In genomic region chr8:13516011-13516442, GRCm38 (mm10) we compare ENCODE assay signal across 10 mouse cellular contexts. TPM values are rescaled to one million over a fixed set of nuclear protein-coding genes. Genes with fewer than 3 reads are reported as not detected.
DNase-seq lines count a peak whose midpoint lies in the region; ATAC-seq and TF ChIP-seq lines count a peak whose summit lies in the region.
"Had no signal": no experiment of that assay in that cellular context is flagged by ENCODE, and none has a peak within 500 bp of the region (broad histone marks: within the 10 kb centered on the region; RNA-seq: fewer than 3 reads in every experiment).

No protein-coding gene starts in this region.

- H3K79me2 ChIP-seq in liver, adult 2 months (ENCODE audit: control insufficient read depth, insufficient read depth, low read length), result no peaks in the 10 kb centered on the region

- peaks cover 16% of the 10 kb centered on the region for H3K4me1 ChIP-seq in liver, adult 2 months (ENCODE audit: control insufficient read depth, insufficient read depth, low read length)
- H3K4me1 ChIP-seq in liver, embryonic 12.5 days, result no peaks in the 10 kb centered on the region
- peaks cover 32% of the 10 kb centered on the region for H3K4me1 ChIP-seq in heart, embryonic 12.5 days (replicated peaks)
- no peaks in the 10 kb centered on the region for H3K4me1 ChIP-seq in hindbrain, embryonic 16.5 days (ENCODE audit: control insufficient read depth, insufficient read depth, low read depth, low read length)

- 24% methylated on average over 7 of the region's 7 CpGs for WGBS in liver, adult 2 months
- WGBS in liver, embryonic 12.5 days (ENCODE audit: insufficient replicate concordance), result 65% methylated on average over 7 of the region's 7 CpGs
- 36% methylated on average over 7 of the region's 7 CpGs for WGBS in heart, embryonic 12.5 days
- WGBS in hindbrain, embryonic 16.5 days, result 57% methylated on average over 7 of the region's 7 CpGs

- TF ChIP-seq POLR2A in liver, adult 2 months (IDR thresholded peaks at IDR 0.05; ENCODE audit: extremely low read depth, insufficient read depth, low read length), result no peak

- H3K27me3 ChIP-seq in liver, adult 2 months (ENCODE audit: control insufficient read depth, insufficient read depth, low read length), result no peaks in the 10 kb centered on the region
- H3K27me3 ChIP-seq in liver, embryonic 12.5 days (replicated peaks), result no peaks in the 10 kb centered on the region
- H3K27me3 ChIP-seq in heart, embryonic 12.5 days (replicated peaks), result no peaks in the 10 kb centered on the region; the same call in none of the 2 replicates
- H3K27me3 ChIP-seq in hindbrain, embryonic 16.5 days (replicated peaks; ENCODE audit: control insufficient read depth, insufficient read depth, low read length), result no peaks in the 10 kb centered on the region

- H3K27ac ChIP-seq in liver, adult 2 months (replicated peaks; ENCODE audit: insufficient read depth, low read depth, low read length), result no peak overlapping the region
- H3K27ac ChIP-seq in liver, embryonic 12.5 days, result no peak overlapping the region
- 0 out of 2 replicates have a peak overlapping the region, but pooled peaks have one; percentile 40 for H3K27ac ChIP-seq in heart, embryonic 12.5 days (ENCODE audit: poor library complexity, severe bottlenecking)
- H3K27ac ChIP-seq in hindbrain, embryonic 16.5 days (ENCODE audit: low read depth, low read length), result no peak overlapping the region

- H3K4me3 ChIP-seq in liver, adult 2 months (ENCODE audit: insufficient read depth, low read depth, low read length), result no peak overlapping the region
- H3K4me3 ChIP-seq in liver, embryonic 12.5 days, result no peak overlapping the region
- no peak overlapping the region for H3K4me3 ChIP-seq in heart, embryonic 12.5 days
- no peak overlapping the region for H3K4me3 ChIP-seq in hindbrain, embryonic 16.5 days (ENCODE audit: low read length)

- H3K4me2 ChIP-seq in liver, embryonic 12.5 days, result no peak overlapping the region
- no peak overlapping the region for H3K4me2 ChIP-seq in heart, embryonic 12.5 days
- no peak overlapping the region for H3K4me2 ChIP-seq in hindbrain, embryonic 16.5 days (ENCODE audit: low read length)

- H3K9ac ChIP-seq in liver, adult 2 months (ENCODE audit: low read depth, low read length), result no peak overlapping the region
- H3K9ac ChIP-seq in liver, embryonic 12.5 days, result no peak overlapping the region
- H3K9ac ChIP-seq in heart, embryonic 12.5 days, result no peak overlapping the region
- H3K9ac ChIP-seq in hindbrain, embryonic 16.5 days (ENCODE audit: low read depth, low read length), result no peak overlapping the region

- ATAC-seq in liver, embryonic 12.5 days, result no peak
- peak; percentile 69 for ATAC-seq in heart, embryonic 12.5 days (ENCODE audit: insufficient number of reproducible peaks, low FRiP score)
- no peak for ATAC-seq in hindbrain, embryonic 16.5 days

- peak; percentile 86 for DNase-seq in liver, adult 2 months (ENCODE audit: extremely low read depth, low read depth, low spot score)
- DNase-seq in kidney, postnatal 25 days, result peak; percentile 72 to 79
- peak; percentile 57 for DNase-seq in testis, postnatal 14 days (ENCODE audit: low spot score)
- DNase-seq in left cerebral cortex, adult 18-20 months (ENCODE audit: low spot score in 2 of 2), result no peak
- DNase-seq in frontal cortex, postnatal 14 days (ENCODE audit: low spot score in 2 of 2), result no peak

- H3K9me3 ChIP-seq in liver, embryonic 12.5 days (replicated peaks), result no peaks in the 10 kb centered on the region
- no peaks in the 10 kb centered on the region for H3K9me3 ChIP-seq in heart, embryonic 12.5 days (replicated peaks)
- H3K9me3 ChIP-seq in hindbrain, embryonic 16.5 days (ENCODE audit: control insufficient read depth, low read length), result no peaks in the 10 kb centered on the region

- H3K36me3 ChIP-seq in liver, adult 2 months (ENCODE audit: control insufficient read depth, insufficient read depth, low read length), result no peaks in the 10 kb centered on the region
- H3K36me3 ChIP-seq in liver, embryonic 12.5 days, result no peaks in the 10 kb centered on the region
- no peaks in the 10 kb centered on the region for H3K36me3 ChIP-seq in heart, embryonic 12.5 days
- no peaks in the 10 kb centered on the region for H3K36me3 ChIP-seq in hindbrain, embryonic 16.5 days (ENCODE audit: control insufficient read depth, insufficient read depth, low read length)

- TF ChIP-seq CTCF in liver, adult 2 months (IDR thresholded peaks at IDR 0.05; ENCODE audit: low read depth, low read length), result no peak

RNA-seq across cellular contexts. Expression of gene Gas6, which starts 21.7 kb away (rescaled TPM):
- total RNA-seq in liver, adult 2 months (2014; rRNA removed), result 23.9 and 25.5 TPM in 2 replicates
- 36.6 and 50.5 TPM in 2 replicates for polyA plus RNA-seq in liver, adult 2 months (2012; rRNA removed)
- 4.5 and 4.6 TPM in 2 replicates for polyA plus RNA-seq in liver, embryonic 12.5 days (2016; fragmentation: Nextera tagmentation; extraction: Ambion mirVana)
- polyA plus RNA-seq in heart, embryonic 12.5 days (2016; fragmentation: Nextera tagmentation; extraction: Ambion mirVana), result 57.1 and 60.7 TPM in 2 replicates
- total RNA-seq in left cerebral cortex, adult 18-20 months (2021), result 100 to 1,000 TPM in 1 of 2 experiments, 10 to 100 TPM in 1; 95.8 to 103 TPM
- 65.1 and 67.4 TPM in 2 replicates for polyA plus RNA-seq in hindbrain, embryonic 16.5 days (2015; fragmentation: Nextera tagmentation; extraction: Ambion mirVana)

RNA-seq across cellular contexts. Expression of gene 1700029H14Rik, which starts 46.2 kb away (rescaled TPM):
- total RNA-seq in liver, adult 2 months (2014; rRNA removed), result not detected in 2 replicates
- not detected in 2 replicates for polyA plus RNA-seq in liver, adult 2 months (2012; rRNA removed)
- not detected in 2 replicates for polyA plus RNA-seq in liver, embryonic 12.5 days (2016; fragmentation: Nextera tagmentation; extraction: Ambion mirVana)
- not detected in 2 replicates for polyA plus RNA-seq in heart, embryonic 12.5 days (2016; fragmentation: Nextera tagmentation; extraction: Ambion mirVana)
- not detected for total RNA-seq in left cerebral cortex, adult 18-20 months (2021)
- not detected in 2 replicates for polyA plus RNA-seq in hindbrain, embryonic 16.5 days (2015; fragmentation: Nextera tagmentation; extraction: Ambion mirVana)
- total RNA-seq: ES-E14; layer of hippocampus, postnatal 25 days had no signal

Comparison
In these comparisons a context has a peak if more than half of its experiments do, and no peak if none do; other contexts are left out.
1. DNase-seq: peak in liver, adult 2 months (single experiment), kidney, postnatal 25 days (2 of 2) and testis, postnatal 14 days (single experiment); none in left cerebral cortex, adult 18-20 months (0 of 2) and frontal cortex, postnatal 14 days (0 of 2).